Mouse (Mus musculus) megakaryocyte, embryonic 14.5 days (primary cell): ENCODE data around the gene Col4a2.

Experiments
- FLI1 ChIP-seq: IDR thresholded peaks from 2 replicates; pipeline ENCODE4 v1.6.1; 2012; ENCODE audit warnings: low read length, inconsistent platforms, mixed read lengths
- GATA1 ChIP-seq: IDR thresholded peaks from 3 replicates; pipeline ENCODE4 v1.6.1; 2012; ENCODE audit warnings: mixed read lengths, low read length, inconsistent platforms, borderline replicate concordance

DNA sequence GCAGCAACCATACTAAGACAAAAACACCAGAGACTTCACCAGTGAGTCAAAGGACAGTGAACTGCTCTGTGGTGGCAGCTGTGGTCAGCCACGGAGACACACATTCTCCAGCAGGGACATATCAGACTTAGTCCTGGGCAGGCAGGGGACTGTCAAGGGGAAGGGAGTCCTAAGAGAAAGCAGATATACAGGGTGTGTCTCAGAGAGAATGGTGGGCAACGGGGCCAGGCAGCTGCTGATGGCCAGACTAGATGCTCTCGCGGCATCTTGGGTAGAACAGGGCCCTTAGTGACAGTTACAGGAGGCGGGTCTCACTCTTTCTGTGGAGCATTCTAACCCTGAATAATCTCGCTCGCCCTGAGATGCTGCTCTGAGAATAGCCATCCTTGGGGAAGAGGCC, 131.6 kb downstream of the Col4a2 start:
- TF ChIP-seq GATA1: no peak
- no peak for TF ChIP-seq FLI1
